Mouse (Mus musculus) lung, postnatal 0 days (tissue): ENCODE data around the gene Ppard. TPM values are rescaled to one million over a fixed set of nuclear protein-coding genes. Genes with fewer than 3 reads are reported as not detected.
A peak's percentile ranks its signal among the peaks of the same experiment; 100 is the strongest.

Experiments used
- ATAC-seq: fragments of 200-750 bp; cut with Nextera tagmentation; 2 replicates; pipeline ENCODE4 v1.8.0; 2017; ENCODE audit warnings: moderate library complexity
- DNase-seq: peaks from one replicate; pipeline ENCODE4 v3.0.0-alpha.2; 2016; ENCODE audit warnings: low spot score
- H3K27ac ChIP-seq: fragments of 300-500 bp; sonication (generic); 2 replicates; pipeline ENCODE4 v1.5.1; 2014; ENCODE audit warnings: antibody characterized with exemption, mild to moderate bottlenecking, low read length, mixed read lengths
- H3K27me3 ChIP-seq: fragments of 300-500 bp; sonication (generic); replicated peaks from 2 replicates; pipeline ENCODE4 v1.6.1; 2014; ENCODE audit warnings: low read length, mixed read lengths; ENCODE audit not compliant: insufficient read depth
- H3K36me3 ChIP-seq: fragments of 300-500 bp; sonication (generic); 2 replicates; pipeline ENCODE4 v1.6.1; 2014; ENCODE audit warnings: low read length, mixed read lengths; ENCODE audit not compliant: insufficient read depth
- H3K4me1 ChIP-seq: fragments of 300-500 bp; sonication (generic); 2 replicates; pipeline ENCODE4 v1.6.1; 2014; ENCODE audit warnings: antibody characterized with exemption, low read depth, low read length, mixed read lengths; ENCODE audit not compliant: insufficient read depth
- H3K4me2 ChIP-seq: fragments of 300-500 bp; sonication (generic); replicated peaks from 2 replicates; pipeline ENCODE4 v1.6.1; 2014; ENCODE audit warnings: low read depth, mild to moderate bottlenecking, low read length, moderate library complexity, mixed read lengths
- H3K4me3 ChIP-seq: fragments of 300-500 bp; sonication (generic); 2 replicates; pipeline ENCODE4 v1.5.1; 2014; ENCODE audit warnings: low read depth, low read length
- H3K9ac ChIP-seq: fragments of 300-500 bp; sonication (generic); replicated peaks from 2 replicates; pipeline ENCODE4 v1.6.1; 2014; ENCODE audit warnings: low read depth, mild to moderate bottlenecking
- H3K9me3 ChIP-seq: fragments of 300-500 bp; sonication (generic); 2 replicates; pipeline ENCODE4 v1.6.1; 2016; ENCODE audit warnings: low read length, mixed read lengths
- CTCF ChIP-seq: IDR thresholded peaks from 2 replicates; pipeline ENCODE4 v1.5.1; 2016; ENCODE audit warnings: antibody characterized with exemption, mild to moderate bottlenecking
- EP300 ChIP-seq: IDR thresholded peaks from 2 replicates; pipeline ENCODE4 v1.6.1; 2016; ENCODE audit warnings: antibody characterized with exemption, mild to moderate bottlenecking, control low read depth
- WGBS: fragments of 180-500 bp; shearing (Covaris S2); extraction: QIAGEN DNeasy Blood & Tissue Kit; methylation state at CpG from one replicate; pipeline ENCODE4 v1.1.7; 2014; 5-methylcytosine and 5-hydroxymethylcytosine counted together
- polyA plus RNA-seq: library from polyadenylated mRNA; unstranded; fragments of >200 nt; fragmentation: Nextera tagmentation; extraction: Ambion mirVana; gene quantifications from 2 replicates; pipeline ENCODE4 v1.2.1, GENCODE M21; 2015

Gene Ppard
- 2.4 and 3.0 TPM in 2 replicates for polyA plus RNA-seq

DNA sequence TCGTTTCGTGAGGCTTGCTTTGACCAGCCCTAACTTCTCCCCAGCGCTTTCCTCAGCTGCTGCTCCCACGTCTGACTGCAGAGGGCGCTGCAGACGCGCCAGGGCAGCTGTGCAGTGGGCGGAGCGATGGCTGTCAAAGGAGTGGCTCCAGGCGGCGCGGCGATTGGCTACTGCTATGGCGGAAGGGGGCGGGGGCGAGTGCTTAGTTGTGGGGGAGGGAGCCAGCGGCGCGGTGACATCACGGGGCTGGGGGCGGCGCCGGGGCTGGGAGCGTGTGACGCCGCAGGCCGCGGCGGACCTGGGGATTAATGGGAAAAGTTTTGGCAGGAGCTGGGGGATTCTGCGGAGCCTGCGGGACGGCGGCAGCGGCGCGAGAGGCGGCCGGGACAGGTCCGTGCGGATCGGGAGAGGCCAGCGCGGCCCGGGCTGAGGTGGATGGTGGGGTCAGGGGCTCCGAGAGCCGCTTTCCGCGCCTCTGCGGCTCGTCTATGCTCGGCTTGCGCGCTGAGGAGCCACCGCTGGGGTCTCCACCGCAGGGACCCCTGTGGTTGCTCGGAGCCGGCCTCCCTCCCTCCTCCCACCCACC is at the start of gene Ppard:
TSS of gene Ppard (plus strand) at position 226 of the 586 bp plus-strand sequence.
- peak; percentile 99 for DNase-seq
- H3K9ac ChIP-seq, result peak within 1 kb of the TSS; percentile 92
- H3K9me3 ChIP-seq, result no peaks in the 10 kb centered on the region
- H3K36me3 ChIP-seq, result no peaks in the 10 kb centered on the region
- no peaks in the 10 kb centered on the region; the same call in 1 of the 2 replicates for H3K4me1 ChIP-seq
- peak within 1 kb of the TSS; percentile 83 for H3K27ac ChIP-seq
- TF ChIP-seq EP300 (no peak), CTCF (peak; percentile 100)
- WGBS, result 1% methylated on average over 37 of the region's 57 CpGs
- ATAC-seq, result peak; percentile 97
- H3K27me3 ChIP-seq, result no peaks in the 10 kb centered on the region
- H3K4me3 ChIP-seq, result peak within 1 kb of the TSS; percentile 81
- H3K4me2 ChIP-seq, result peak within 1 kb of the TSS; percentile 80

DNA sequence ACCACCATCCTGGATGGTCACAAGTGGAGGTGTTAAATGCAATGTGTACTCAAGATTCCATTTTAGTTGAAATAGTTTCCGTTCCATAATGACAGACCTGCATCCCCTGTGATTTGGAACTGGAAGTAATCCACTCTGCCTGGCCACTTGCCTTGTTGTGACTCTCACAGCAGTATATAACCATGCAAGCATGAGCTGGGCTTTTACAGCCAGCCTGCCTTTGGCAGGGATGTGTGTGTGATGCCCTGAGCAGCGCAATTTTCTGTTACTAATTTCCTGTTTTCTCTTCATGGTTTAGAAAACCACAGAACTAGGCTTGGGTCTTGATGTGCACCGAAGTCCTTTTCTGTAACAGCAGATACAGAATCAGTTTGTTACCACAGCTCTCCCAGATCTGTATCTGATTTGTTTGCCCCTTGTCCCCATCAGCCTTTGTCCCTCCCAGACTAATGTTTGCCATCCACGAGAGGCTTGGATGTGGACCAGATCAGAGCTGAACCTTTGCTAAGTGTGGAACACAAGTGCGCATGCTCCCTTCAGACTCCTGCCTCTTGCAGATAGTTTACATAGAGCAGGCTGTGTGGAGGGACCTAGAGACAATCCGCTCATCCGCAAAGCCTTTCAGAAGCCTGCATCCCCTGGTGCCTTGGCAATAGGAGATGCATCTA is 47.4 kb upstream of the Ppard start:
- Histone ChIP-seq H3K9ac (no peak overlapping the region), H3K4me2 (no peak overlapping the region), H3K4me3 (no peak overlapping the region), H3K4me1 (peaks cover 5% of the 10 kb centered on the region; the same call in 1 of the 2 replicates), H3K27me3 (no peaks in the 10 kb centered on the region), H3K36me3 (no peaks in the 10 kb centered on the region), H3K27ac (no peak overlapping the region), H3K9me3 (no peaks in the 10 kb centered on the region)
- TF ChIP-seq EP300 (no peak), CTCF (no peak)
- ATAC-seq, result no peak; the same call in 1 of the 2 replicates
- DNase-seq, result peak; percentile 56
- 62% methylated on average over 7 of the region's 7 CpGs for WGBS

DNA sequence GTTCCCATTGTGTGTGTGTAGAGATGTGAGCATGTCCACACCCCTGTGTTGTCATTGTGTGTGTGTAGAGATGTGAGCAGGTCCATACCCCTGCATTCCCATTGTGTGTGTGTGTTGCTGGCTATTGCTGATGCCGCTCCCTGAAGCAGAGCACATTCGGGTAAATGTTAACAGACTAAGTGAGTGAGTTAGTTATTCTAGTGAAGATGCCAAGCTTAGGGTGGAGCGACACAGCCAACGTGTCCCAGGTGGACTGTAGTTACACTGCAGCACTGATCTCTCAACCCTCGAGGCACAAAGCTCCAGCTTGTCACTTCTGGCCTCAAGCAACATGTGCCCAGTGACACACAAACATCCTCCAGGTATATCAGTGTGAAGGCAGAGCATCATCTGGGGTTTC is 44.2 kb upstream of the Ppard start:
- Histone ChIP-seq H3K4me2 (no peak overlapping the region), H3K4me1 (no peaks in the 10 kb centered on the region), H3K27me3 (no peaks in the 10 kb centered on the region), H3K9ac (no peak overlapping the region), H3K36me3 (peaks cover 12% of the 10 kb centered on the region; the same call in 1 of the 2 replicates), H3K9me3 (no peaks in the 10 kb centered on the region), H3K27ac (no peak overlapping the region), H3K4me3 (no peak overlapping the region)
- WGBS, result 87% methylated on average over 5 of the region's 5 CpGs
- no peak for ATAC-seq
- DNase-seq, result no peak
- TF ChIP-seq EP300 (no peak), CTCF (no peak)

DNA sequence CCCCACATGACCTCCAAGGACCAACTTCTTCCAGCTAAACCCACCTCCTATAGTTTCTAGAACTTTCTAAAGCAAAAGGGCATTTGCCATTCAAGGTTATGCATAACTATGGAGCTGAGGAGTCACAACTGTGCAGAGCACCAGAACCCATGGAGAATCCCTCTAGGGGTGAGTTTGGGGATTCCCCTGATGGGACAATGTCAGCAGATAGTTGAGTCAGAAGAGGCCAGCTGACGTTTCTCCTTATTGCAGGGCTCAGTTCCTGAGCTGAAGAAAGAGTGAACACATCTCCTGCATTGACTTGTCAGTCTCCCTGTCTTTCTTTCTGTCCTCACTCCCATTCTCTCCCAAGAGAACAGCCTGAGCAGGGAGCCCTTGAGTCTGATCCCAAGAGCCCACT is 39.7 kb upstream of the Ppard start:
- DNase-seq (no peak), ATAC-seq (no peak)
- peaks cover 21% of the 10 kb centered on the region for H3K36me3 ChIP-seq
- 74% methylated on average over 1 of the region's 1 CpGs for WGBS
- TF ChIP-seq CTCF (no peak), EP300 (no peak)
- no peaks in the 10 kb centered on the region for H3K4me1 ChIP-seq
- H3K27me3 ChIP-seq, result no peaks in the 10 kb centered on the region
- no peak overlapping the region for H3K27ac ChIP-seq
- H3K9me3 ChIP-seq, result no peaks in the 10 kb centered on the region
- H3K4me2 ChIP-seq, result no peak overlapping the region
- no peak overlapping the region for H3K4me3 ChIP-seq
- no peak overlapping the region for H3K9ac ChIP-seq

DNA sequence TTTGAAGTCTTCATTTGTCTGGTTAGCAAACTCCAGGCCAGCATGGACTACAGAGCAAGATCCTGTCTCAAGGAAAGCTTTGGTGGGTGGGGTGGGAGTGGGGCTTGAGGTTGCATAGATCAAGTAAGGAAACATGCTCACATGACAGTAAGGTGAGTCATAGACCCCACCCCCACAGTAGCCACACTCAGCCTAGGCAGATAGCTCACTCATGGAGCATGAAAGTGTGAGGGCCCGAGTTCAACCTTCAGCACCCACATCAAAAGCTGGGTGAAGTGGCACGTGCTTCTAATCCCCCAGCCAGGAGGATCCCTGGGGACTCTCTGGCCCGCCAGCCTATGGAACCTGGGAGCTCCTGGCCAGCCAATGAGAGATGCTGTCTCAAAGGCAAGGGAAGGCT is 38.9 kb upstream of the Ppard start:
- Histone ChIP-seq H3K9me3 (no peaks in the 10 kb centered on the region), H3K27ac (no peak overlapping the region), H3K9ac (no peak overlapping the region), H3K4me3 (no peak overlapping the region), H3K27me3 (no peaks in the 10 kb centered on the region), H3K4me1 (no peaks in the 10 kb centered on the region), H3K4me2 (no peak overlapping the region), H3K36me3 (peaks cover 21% of the 10 kb centered on the region)
- DNase-seq (no peak), ATAC-seq (no peak)
- 86% methylated on average over 3 of the region's 3 CpGs for WGBS
- TF ChIP-seq CTCF, result no peak
- TF ChIP-seq EP300, result no peak

DNA sequence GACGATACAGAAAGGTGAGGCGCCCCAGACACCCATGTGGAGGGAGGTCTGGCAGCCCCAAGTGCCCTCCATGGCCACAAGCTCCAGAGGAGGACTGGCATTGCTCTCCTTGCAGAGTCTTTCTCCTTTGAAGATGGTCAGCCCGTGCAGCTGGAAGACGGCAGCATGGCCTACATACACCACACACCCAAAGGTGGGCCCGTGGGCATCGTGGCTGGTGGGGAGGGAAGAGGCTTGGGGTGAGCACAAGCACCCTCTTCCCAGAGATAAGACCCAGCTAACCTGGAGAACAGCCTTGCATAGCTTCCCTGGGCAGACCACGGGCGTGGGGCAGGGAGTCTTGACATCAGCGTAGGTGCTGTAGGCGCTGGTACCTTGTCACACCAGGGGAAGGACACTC is 37.5 kb upstream of the Ppard start:
- peaks cover 21% of the 10 kb centered on the region for H3K36me3 ChIP-seq
- no peak overlapping the region for H3K4me3 ChIP-seq
- TF ChIP-seq CTCF (no peak), EP300 (no peak)
- ATAC-seq (no peak), DNase-seq (no peak)
- H3K9ac ChIP-seq, result no peak overlapping the region
- H3K27ac ChIP-seq, result no peak overlapping the region
- 93% methylated on average over 10 of the region's 10 CpGs for WGBS
- H3K9me3 ChIP-seq, result no peaks in the 10 kb centered on the region
- H3K27me3 ChIP-seq, result no peaks in the 10 kb centered on the region
- H3K4me2 ChIP-seq, result no peak overlapping the region
- no peaks in the 10 kb centered on the region for H3K4me1 ChIP-seq
